Mouse (Mus musculus) ES-E14 (cell line): ENCODE measurements around the gene Acot1.

ENCODE experiments used
- CHD2 ChIP-seq: IDR thresholded peaks from 2 replicates; pipeline ENCODE4 v1.6.1; 2014; ENCODE audit warnings: mild to moderate bottlenecking, low read depth, low read length, inconsistent platforms
- ZC3H11A ChIP-seq: IDR thresholded peaks from 2 replicates; pipeline ENCODE4 v1.6.1; 2012; ENCODE audit warnings: low read depth, mild to moderate bottlenecking, inconsistent platforms, low read length, borderline replicate concordance

DNA sequence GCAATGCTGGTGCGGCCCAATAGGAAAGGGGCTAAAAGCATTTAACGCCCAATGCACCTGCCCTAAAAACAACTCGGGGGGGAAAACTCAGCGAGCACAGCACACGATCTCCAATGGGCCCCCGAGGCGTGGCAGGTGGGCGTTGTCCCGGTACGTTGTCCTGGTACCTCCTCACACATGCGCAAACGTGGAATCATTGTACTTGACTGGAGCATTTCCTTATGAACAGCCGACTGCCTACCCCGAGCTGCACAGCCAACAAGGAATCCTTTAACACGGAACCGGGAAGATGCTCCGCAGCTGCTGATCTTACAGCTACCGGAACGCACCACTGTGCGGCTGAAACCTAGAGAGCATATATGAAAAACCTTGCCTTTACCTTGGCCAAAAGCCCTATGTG lies 53.0 kb downstream of the Acot1 start:
- TF ChIP-seq ZC3H11A (no peak), CHD2 (no peak)
